Mouse (Mus musculus) kidney, adult 8-10 months (tissue): ENCODE data around the gene Rad51b.

Experiments used
- DNase-seq, 2 experiments: peaks; one replicate each; pipeline ENCODE4 v3.0.0; 2022

Rad51b gene

GRCm38 (mm10) chr12:79331722-79332121, 34.6 kb downstream of the Rad51b start:
- DNase-seq = no peak

- DNase-seq = no peak
Measured at GRCm38 (mm10) chr12:79338791-79339190, 41.7 kb downstream of the Rad51b start.

GRCm38 (mm10) chr12:79340513-79340912, 43.4 kb downstream of the Rad51b start:
- DNase-seq = no peak

DNA sequence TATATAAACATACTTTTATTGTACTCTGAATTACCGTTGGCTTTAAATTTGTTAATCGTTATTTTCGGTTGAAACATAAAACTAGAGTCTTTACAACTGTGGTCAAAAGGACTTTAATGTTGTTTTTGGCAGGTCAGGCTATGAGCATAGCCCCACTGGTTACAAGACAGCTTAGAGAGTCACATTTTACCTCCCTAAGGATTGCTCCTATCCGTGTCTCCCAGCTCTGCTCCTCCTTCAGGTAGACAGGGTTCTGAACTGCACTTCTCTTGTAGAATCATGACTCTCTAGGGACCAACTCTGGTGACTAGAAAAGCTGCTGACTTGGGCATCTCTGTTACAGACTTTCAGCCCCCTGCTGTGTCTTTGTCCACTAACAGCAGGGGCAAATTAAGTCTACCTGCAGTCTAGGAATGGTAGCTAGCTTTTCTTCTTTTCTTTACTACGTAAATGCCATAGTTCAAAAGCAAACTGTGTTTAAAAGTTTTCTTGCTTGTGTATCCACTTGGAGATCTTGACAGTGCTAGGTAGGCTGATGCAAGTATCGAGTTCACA, 44.3 kb downstream of the Rad51b start:
- DNase-seq = no peak

DNA sequence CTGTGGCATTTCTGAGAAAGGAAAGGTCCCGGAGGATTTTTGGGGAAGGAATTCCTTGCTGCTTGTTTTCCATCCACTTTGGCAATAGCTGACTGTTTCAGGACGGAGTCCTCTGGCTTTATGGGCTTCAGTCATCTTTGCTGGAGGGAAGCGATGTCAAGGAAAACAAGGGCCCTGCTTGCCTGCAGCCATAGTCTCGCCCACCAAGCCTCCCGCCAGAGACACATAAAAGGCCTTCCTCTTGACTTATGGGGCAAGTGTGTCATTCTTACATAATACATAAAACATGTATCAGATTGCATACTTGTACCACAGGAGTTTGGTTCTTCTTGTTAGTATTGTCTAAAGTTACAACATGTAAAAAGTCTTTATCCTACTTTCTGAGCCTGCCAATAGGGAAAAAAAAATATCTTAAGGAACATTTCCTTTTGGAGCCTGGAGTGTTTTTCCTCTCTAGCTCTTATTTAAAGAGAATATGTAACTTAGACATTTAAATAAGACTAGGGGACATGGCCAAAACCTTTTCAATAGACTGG, 49.2 kb downstream of the Rad51b start:
- no peak for DNase-seq

- DNase-seq = peak; percentile 59 to 79
Measured at GRCm38 (mm10) chr12:79347643-79348042, 50.6 kb downstream of the Rad51b start.

DNA sequence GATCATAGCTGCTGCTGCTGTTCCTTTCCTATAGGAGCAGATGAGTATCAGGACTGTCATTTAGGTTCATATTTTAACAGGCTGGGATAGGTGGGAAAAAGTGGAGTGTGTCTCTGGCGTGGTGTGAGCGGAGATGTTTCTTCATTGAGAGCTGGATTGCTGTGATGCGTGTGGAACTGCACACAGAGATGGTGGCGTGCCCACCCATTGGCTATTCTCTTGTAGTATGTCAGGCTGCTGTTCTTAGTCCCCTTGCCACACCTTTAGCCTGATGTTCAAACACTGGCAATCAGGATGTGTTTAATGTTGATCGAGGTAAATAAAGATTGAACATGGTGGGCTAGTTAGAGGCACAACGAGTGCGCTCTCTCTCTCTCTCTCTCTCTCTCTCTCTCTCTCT, 54.4 kb downstream of the Rad51b start:
- no peak for DNase-seq

DNA sequence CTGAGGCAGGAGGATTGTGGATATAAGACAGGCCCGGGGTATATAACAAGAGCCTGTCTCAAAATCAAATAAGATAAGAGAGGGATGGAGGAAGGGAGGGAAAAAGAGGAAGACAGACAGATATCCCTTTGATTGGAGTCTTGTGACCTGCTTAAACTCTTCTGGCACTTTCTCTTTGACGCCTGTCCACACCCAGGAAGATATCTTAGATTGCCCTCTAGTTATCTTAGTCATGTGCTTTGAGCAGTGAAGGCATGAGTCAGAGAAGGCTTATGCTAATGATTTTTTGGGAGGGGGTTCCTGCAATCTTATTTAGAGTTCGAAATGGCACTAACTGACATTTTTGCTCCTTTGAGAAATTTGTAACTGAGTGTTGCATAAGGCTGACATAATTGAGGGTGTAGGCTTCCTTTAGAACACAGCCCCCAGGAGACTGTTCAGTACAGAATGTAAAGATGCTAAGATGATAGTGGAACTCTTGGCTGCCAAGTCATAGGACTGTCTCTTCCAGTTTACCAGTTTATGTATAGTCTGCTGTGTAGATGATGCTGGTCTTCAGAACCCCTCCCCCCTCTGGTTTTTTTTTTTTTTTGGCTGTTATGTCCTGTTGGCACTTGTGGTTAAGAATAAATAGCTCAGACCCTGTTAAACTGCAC, 55.1 kb downstream of the Rad51b start:
- no peak for DNase-seq

DNA sequence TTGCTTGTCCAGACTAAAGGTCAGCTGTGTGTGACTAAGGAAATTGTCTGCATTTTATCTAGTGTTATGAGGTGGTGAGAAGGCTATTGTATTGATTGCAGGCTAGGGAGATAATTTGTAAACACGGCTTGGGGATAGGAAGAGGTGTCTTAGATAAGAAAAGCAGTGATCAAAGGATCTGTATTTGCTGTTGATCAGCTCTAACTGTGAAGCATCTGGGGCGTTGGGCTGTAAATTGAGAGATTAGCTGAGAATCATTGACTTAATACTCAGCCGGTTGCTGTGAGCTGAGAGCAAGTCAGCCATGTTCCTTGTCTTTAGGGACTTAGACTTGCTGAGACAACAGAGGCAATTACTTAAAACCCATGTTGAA, 55.6 kb downstream of the Rad51b start:
- DNase-seq = no peak

GRCm38 (mm10) chr12:79353356-79353755, 56.3 kb downstream of the Rad51b start:
- no peak for DNase-seq

- DNase-seq = peak; percentile 24 to 47
Measured at GRCm38 (mm10) chr12:79354621-79355020, 57.5 kb downstream of the Rad51b start.

DNA sequence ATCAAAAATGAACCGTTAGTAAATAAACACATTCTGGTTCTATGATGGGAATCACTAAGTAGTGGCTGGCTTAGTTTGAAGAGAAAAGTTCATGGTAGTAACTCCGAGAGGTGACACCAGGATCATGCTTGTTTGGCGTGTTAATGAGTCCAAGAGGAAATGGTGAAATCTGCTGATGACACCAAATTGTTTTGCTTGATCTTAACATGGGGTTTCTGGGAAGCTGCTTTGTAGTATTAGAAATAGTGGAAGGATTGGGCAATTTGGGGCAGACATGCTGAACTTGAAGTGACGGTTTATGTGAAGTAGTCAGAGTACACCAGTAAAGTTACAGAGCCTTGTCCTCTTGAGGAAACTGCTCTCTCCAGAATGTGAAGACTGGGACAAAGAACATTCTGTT, 59.1 kb downstream of the Rad51b start:
- DNase-seq = peak in 1 of 2 experiments; percentile 43

DNA sequence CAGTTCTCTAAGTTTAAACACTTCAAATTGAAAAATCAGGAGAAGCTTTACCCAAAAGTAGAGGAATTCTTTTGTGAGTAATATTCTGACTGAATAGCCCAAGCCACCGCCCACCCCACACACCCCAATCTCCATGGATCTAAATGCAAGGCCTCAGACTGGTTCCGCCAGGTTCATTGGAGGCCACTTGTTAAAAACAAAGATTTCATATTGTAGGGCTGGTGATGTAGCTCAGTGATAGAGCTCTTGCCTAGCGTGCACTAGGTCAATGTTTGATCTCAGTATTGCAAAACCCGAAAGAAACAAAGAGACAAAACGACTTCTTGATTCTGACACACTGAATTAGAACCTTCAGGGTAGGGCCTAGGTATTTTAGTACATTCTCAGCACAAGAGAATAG, 60.5 kb downstream of the Rad51b start:
- DNase-seq = no peak

DNA sequence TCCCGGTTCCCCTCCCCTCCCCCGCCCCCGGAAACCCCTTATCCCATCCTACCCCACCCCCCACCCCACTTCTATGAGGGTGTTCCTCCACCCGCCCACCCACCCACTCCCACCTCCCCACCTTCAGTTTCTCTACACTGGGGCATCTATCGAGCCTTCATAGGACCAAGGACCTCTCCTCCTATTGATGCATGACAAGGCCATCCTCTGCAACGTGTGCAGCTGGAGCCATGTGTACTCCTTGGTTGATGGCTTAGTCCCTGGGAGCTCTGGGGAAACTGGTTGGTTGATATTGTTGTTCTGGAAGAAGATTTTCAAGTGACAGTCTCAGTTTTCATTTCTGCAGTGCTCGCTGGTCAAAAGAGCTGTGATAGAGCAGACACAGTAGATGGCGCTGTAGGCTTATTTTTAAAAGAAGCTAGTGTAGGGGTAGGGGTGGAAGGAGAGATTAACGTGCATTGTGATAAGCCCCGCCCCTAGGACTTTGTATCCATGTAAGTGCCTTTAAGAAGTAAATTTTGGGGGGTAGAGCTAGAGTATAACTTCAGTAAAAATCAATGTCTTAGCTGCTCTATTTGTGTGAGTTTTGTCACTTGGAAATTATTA, 61.6 kb downstream of the Rad51b start:
- DNase-seq = peak; percentile 58 to 61

GRCm38 (mm10) chr12:79359404-79359803, 62.3 kb downstream of the Rad51b start:
- no peak for DNase-seq

DNA sequence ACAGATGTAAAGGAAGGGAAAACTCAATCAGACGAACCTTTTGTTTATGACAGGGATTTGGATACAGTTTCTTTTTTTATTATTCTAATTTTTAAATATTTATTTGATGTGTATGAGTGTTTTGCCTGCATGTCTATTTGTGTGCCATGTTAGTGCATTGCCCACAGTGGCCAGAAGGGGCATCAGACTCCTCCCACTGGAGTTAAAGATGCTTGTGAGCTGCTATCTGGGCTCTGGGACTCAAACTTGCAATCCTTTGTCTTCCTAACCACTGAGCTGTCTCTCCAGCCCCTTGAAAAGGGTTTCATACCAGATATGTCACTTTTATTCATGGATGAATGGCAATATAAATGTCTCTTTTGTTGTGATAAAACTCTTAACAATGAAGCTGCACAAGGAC, 65.1 kb downstream of the Rad51b start:
- DNase-seq = peak in 1 of 2 experiments; percentile 42

DNA sequence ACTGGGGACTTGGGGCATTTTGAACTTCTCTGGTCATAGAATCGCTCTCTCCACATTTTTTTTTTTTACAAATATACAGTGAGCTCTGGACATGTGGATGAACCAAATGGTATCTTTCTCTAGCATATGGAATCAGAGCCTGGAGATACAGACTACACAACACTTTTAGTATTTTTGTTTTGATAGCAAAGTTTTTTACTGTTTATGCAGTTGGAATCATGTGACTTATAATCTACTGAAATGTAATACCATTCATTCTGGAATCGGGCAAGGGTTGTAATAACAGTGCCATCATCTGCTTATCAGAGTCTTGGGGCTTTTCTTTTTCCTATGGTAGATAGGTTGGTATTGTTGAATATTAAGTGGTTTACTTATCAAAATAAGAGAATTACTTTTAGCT, 67.2 kb downstream of the Rad51b start:
- no peak for DNase-seq

DNA sequence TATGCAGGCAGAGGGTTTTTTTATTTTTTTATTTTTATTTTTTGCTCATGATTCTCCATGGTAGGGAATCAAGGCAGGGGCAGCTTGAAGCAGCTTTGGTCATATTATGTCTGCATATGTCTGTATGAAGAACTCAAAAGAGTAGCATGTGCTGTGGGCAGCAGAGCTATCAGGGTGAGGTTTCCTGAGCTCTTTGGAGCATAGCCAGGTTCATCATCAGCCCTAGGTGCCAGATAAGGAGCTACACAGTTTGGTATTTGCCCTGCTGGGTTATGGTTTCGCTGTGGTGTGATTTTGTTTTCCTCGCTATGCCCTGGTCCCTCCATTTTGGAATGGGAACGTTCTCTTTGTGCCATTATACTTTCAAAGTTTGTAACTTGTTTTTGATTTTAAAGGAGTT, 71.7 kb downstream of the Rad51b start:
- DNase-seq = no peak

DNA sequence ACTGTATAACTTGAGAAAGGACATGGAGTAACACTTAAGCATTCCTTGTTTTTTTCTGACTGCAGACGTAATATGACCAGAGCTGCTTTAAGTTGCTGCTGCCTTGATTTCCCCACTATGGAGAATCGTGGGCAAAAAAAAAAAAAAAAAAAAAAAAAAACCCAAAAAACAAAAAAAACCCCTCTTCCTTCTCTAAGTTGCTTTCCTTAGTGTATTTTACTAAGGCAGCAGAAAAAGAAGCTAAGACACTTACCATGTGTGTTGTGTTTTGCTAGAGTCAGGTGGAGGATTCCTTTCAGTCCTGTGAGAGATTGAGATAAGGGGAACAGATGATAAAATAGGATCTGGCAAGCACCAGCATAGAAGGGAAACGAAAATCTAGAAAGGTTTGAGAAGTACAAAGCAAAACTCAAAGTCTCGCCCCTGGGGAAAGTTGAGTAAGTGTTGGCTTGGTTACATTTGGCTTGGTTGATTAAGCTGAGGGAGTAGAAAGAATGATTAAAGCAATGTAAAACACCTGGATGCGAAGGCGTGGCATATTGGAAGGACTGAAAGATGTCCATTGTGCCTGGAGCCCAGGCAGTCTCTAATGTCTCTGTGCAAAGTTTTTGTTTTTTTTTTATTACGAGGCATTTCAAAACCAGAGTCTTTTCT, 72.6 kb downstream of the Rad51b start:
- no peak for DNase-seq

GRCm38 (mm10) chr12:79372697-79373096, 75.6 kb downstream of the Rad51b start:
- no peak for DNase-seq

- no peak for DNase-seq
Measured at GRCm38 (mm10) chr12:79377378-79377777, 80.3 kb downstream of the Rad51b start.

- no peak for DNase-seq
Measured at GRCm38 (mm10) chr12:79377861-79378260, 80.8 kb downstream of the Rad51b start.

DNA sequence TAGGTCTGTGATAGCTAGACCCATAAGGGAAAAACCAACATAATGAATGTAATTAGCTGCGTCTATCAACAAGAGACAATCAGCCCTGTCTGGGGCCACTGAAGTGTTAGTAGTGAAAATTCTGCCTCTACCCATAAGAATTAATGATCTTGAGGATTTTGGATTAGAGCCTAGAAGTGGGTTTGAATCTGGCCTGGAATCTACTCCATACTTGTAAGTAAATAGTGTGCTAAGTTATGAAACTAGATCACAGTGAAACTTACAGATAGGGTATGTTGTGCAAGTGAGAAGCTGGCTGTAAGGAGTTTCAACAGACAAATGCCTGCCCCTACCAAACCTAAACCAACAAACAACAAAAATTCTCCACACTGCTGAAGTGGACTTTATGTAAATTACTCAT, 83.1 kb downstream of the Rad51b start:
- DNase-seq = no peak

GRCm38 (mm10) chr12:79381489-79381888, 84.4 kb downstream of the Rad51b start:
- DNase-seq = no peak
